Mouse (Mus musculus) limb, embryonic 14.5 days (tissue): ENCODE measurements around the gene Dnajc12. TPM values are rescaled to one million over a fixed set of nuclear protein-coding genes. Genes with fewer than 3 reads are reported as not detected.
"Not testable (repeated sequence)": the region's sequence is repeated elsewhere in the genome, so short reads cannot be mapped to it uniquely, and the experiment has no call there.

ENCODE experiments used
- ATAC-seq: fragments of 200-750 bp; cut with Nextera tagmentation; 2 replicates; pipeline ENCODE4 v1.8.0; 2017; ENCODE audit warnings: low read depth, moderate number of reproducible peaks, moderate TSS enrichment; ENCODE audit not compliant: low FRiP score
- DNase-seq: peaks from one replicate; pipeline ENCODE4 v3.0.0-alpha.2; 2015; ENCODE audit warnings: low spot score
- H3K27ac ChIP-seq: fragments of 300-500 bp; sonication (generic); replicated peaks from 2 replicates; pipeline ENCODE4 v1.5.1; 2014; ENCODE audit warnings: low read depth, mild to moderate bottlenecking, low read length, moderate library complexity, mixed read lengths
- H3K27me3 ChIP-seq: fragments of 300-500 bp; sonication (generic); 2 replicates; pipeline ENCODE4 v1.6.1; 2014; ENCODE audit warnings: low read length, mixed read lengths; ENCODE audit not compliant: control insufficient read depth, insufficient read depth
- H3K36me3 ChIP-seq: fragments of 300-500 bp; sonication (generic); 2 replicates; pipeline ENCODE4 v1.6.1; 2014; ENCODE audit warnings: mild to moderate bottlenecking, low read length, moderate library complexity, mixed read lengths; ENCODE audit not compliant: control insufficient read depth, insufficient read depth
- H3K4me1 ChIP-seq: fragments of 300-500 bp; sonication (generic); 2 replicates; pipeline ENCODE4 v1.6.1; 2014; ENCODE audit warnings: antibody characterized with exemption, low read length, mixed read lengths; ENCODE audit not compliant: control insufficient read depth, insufficient read depth
- H3K4me2 ChIP-seq: fragments of 300-500 bp; sonication (generic); replicated peaks from 2 replicates; pipeline ENCODE4 v1.6.1; 2014; ENCODE audit warnings: low read depth, mild to moderate bottlenecking, low read length, moderate library complexity; ENCODE audit not compliant: severe bottlenecking
- H3K4me3 ChIP-seq: fragments of 300-500 bp; sonication (generic); replicated peaks from 2 replicates; pipeline ENCODE4 v1.5.1; 2014; ENCODE audit warnings: low read length
- H3K9ac ChIP-seq: fragments of 300-500 bp; sonication (generic); 2 replicates; pipeline ENCODE4 v1.6.1; 2014; ENCODE audit warnings: mild to moderate bottlenecking, low read depth, low read length, moderate library complexity; ENCODE audit not compliant: severe bottlenecking
- H3K9me3 ChIP-seq: fragments of 300-500 bp; sonication (generic); 2 replicates; pipeline ENCODE4 v1.6.1; 2016; ENCODE audit warnings: low read length; ENCODE audit not compliant: control insufficient read depth
- POLR2A ChIP-seq: fragments of 200-500 bp; IDR thresholded peaks from 2 replicates; pipeline ENCODE4 v1.8.0; 2012; ENCODE audit warnings: inconsistent platforms, mild to moderate bottlenecking, moderate library complexity, borderline replicate concordance; ENCODE audit not compliant: insufficient read depth, insufficient read length; ENCODE audit errors: extremely low read depth
- WGBS: fragments of 180-500 bp; shearing (Covaris S2); extraction: QIAGEN DNeasy Blood & Tissue Kit; methylation state at CpG from one replicate; pipeline ENCODE4 v1.1.7; 2014; 5-methylcytosine and 5-hydroxymethylcytosine counted together
- polyA plus RNA-seq, 2 experiments: library from polyadenylated mRNA; depleted of rRNA in 1 of 2; stranded (reverse) in 1 of 2; unstranded in 1 of 2; fragments of >200 nt; fragmentation: Nextera tagmentation in 1 of 2; extraction: Ambion mirVana in 1 of 2; gene quantifications; 2 replicates each; pipeline versions ENCODE4 v1.2.1 to v1.2.3; 2012 to 2014

Dnajc12 gene
- polyA plus RNA-seq, 2 experiments, result 9.1 to 9.2 TPM

DNA sequence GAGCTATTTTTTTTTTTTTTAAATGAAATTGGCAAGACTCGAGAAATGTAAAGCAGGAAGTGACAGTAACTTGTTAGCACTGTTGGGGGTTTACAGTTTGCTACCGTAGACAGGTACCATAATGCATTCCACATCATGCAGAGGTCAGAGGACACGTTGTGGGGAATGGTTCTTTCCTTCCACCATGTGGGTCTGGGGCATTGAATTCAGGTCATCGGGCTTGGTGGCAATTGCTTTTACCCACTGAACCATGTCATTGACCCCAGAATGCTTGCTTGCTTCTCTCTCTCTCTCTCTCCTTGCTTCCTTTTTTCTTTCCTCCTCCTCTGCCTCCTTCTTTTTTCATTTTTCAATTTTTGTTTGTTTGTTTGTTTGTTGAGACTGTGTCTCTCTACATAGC, 6.7 kb downstream of the Dnajc12 start:
- H3K36me3 ChIP-seq, result no peaks in the 10 kb centered on the region
- H3K27ac ChIP-seq, result no peak overlapping the region
- no peaks in the 10 kb centered on the region for H3K27me3 ChIP-seq
- H3K4me2 ChIP-seq, result no peak overlapping the region
- DNase-seq (no peak), ATAC-seq (no peak)
- H3K4me3 ChIP-seq, result no peak overlapping the region
- no peak for TF ChIP-seq POLR2A
- H3K9ac ChIP-seq, result no peak overlapping the region
- WGBS, result 77% methylated on average over 4 of the region's 4 CpGs
- no peaks in the 10 kb centered on the region for H3K4me1 ChIP-seq
- no peaks in the 10 kb centered on the region for H3K9me3 ChIP-seq

DNA sequence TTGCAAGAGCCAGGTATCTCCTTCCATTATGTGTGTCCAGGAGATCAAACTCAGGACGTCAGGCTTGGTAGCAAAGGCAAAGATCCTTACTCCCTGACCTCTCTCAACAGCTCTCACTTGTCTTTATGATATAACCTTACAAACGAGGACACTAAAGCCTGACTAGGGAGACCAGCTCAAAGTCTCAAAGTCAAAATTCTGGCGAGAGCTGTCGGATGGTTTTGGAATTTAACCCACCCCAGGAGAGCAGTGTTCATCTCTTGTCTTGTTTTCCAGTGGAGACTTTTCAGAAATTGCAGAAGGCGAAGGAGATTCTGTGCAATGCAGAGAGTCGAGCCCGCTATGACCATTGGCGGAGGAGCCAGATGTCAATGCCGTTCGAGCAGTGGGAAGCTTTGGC, 14.7 kb downstream of the Dnajc12 start:
- ATAC-seq, result no peak
- no peaks in the 10 kb centered on the region for H3K36me3 ChIP-seq
- DNase-seq, result no peak
- no peaks in the 10 kb centered on the region for H3K4me1 ChIP-seq
- H3K9ac ChIP-seq, result no peak overlapping the region
- no peak overlapping the region for H3K4me3 ChIP-seq
- WGBS, result 92% methylated on average over 10 of the region's 10 CpGs
- no peak overlapping the region for H3K27ac ChIP-seq
- no peaks in the 10 kb centered on the region for H3K27me3 ChIP-seq
- no peak for TF ChIP-seq POLR2A
- H3K4me2 ChIP-seq, result no peak overlapping the region
- H3K9me3 ChIP-seq, result no peaks in the 10 kb centered on the region

DNA sequence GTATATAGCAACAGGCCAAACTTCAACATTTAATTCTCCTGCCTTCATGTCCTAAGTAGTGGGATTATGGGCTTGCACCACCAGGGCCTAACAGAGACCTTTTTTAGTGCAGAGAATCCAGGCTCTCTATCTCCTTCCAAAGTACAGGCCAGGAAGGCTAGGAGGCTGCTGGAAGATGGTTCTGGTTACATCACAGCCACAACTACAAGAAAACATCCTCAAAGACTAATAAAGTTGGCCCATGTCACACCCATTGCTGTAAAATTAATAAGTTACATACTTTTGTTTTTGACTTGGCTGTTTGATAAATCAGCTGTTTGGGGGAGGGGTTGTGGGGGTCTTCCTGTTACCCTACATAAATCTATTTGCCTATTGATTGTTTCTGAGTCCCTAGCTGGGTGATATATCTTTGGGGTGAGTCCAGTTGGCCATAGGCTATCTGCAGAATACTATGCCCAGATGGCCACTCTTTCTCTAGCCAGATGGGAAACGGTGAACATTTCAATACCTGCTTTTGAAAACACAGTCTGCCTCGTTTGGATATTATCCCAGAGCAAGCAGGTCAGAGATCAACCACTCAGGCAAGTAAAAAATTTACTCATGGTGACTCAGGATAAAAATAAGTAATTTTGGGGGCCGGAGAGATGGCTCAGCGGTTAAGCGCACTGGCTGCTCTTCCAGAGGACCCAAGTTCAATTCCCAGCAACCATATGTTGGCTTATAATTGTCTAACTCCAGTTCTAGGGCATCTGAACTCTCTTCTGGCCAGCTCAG, 20.7 kb downstream of the Dnajc12 start:
- no peak overlapping the region for H3K4me3 ChIP-seq
- H3K27me3 ChIP-seq, result no peaks in the 10 kb centered on the region
- 93% methylated on average over 5 of the region's 5 CpGs for WGBS
- DNase-seq (no peak), ATAC-seq (no peak)
- TF ChIP-seq POLR2A, result no peak
- no peak overlapping the region for H3K9ac ChIP-seq
- no peaks in the 10 kb centered on the region for H3K9me3 ChIP-seq
- H3K4me2 ChIP-seq, result no peak overlapping the region
- no peak overlapping the region for H3K27ac ChIP-seq
- no peaks in the 10 kb centered on the region for H3K4me1 ChIP-seq
- H3K36me3 ChIP-seq, result no peaks in the 10 kb centered on the region

DNA sequence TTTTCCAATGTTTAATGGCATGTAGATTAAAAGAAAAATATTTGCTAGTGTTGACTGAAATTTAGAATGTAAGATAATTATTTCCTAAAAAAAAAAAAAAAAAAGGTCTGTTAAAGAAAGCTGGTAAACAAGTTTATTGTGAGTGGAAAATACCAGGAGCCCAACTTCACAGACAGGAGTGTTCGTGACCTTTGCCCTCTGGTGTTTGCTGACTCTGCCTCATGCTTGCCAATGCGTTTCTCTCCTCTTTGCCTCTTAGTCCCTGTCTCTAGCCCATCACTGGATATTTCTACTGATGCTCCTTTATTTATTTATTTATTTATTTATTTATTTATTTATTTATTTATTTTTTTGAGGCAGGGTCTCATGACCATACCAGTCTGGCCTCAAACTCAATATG, 21.4 kb downstream of the Dnajc12 start:
- no peak for ATAC-seq
- Histone ChIP-seq H3K27ac (no peak overlapping the region), H3K4me2 (no peak overlapping the region), H3K9me3 (no peaks in the 10 kb centered on the region), H3K4me3 (no peak overlapping the region), H3K9ac (no peak overlapping the region), H3K36me3 (no peaks in the 10 kb centered on the region), H3K27me3 (no peaks in the 10 kb centered on the region), H3K4me1 (no peaks in the 10 kb centered on the region)
- WGBS, result 74% methylated on average over 2 of the region's 2 CpGs
- no peak for DNase-seq
- TF ChIP-seq POLR2A, result no peak

DNA sequence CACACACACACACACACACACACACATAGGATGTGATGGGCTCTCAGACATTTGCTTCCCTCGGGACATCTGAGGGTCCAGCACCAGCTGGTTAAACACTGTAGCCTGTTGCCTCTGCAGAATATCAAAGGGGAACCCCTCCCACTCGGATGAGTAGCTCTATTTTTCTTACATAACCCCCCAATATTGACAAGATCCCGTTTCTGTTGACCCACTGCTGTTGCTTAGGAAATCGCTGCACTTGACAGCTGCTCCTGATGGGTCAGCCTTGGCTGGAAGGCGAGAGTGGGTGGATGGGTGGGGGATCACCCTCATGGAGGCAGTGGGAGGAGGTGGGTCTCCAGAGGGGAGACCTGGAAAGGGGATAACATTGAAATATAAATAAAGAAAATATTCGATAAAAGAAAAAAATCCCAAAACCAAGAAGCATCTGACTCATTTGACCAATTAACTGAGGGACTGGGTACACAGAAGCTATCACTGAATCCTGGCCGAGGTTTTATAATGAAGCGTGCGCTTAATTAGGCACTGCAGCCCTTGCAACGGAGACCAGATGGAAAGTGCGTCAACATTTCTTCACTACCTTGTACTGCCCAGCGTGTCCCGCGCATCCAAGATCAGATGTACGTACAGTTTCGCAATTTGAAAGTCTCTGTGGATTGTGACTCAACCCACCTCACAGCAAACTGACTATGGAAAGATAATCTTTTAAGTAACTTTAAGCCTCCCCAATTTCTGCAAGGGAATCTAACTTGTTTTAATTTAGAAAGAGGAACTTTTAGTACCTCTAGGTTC, 28.1 kb downstream of the Dnajc12 start:
- H3K4me2 ChIP-seq, result no peak overlapping the region
- H3K9ac ChIP-seq, result no peak overlapping the region
- WGBS, result 58% methylated on average over 16 of the region's 16 CpGs
- ATAC-seq (no peak), DNase-seq (no peak)
- H3K4me3 ChIP-seq, result no peak overlapping the region
- H3K9me3 ChIP-seq, result no peaks in the 10 kb centered on the region
- no peak for TF ChIP-seq POLR2A
- H3K27me3 ChIP-seq, result no peaks in the 10 kb centered on the region
- no peaks in the 10 kb centered on the region for H3K4me1 ChIP-seq
- H3K36me3 ChIP-seq, result no peaks in the 10 kb centered on the region
- H3K27ac ChIP-seq, result no peak overlapping the region

DNA sequence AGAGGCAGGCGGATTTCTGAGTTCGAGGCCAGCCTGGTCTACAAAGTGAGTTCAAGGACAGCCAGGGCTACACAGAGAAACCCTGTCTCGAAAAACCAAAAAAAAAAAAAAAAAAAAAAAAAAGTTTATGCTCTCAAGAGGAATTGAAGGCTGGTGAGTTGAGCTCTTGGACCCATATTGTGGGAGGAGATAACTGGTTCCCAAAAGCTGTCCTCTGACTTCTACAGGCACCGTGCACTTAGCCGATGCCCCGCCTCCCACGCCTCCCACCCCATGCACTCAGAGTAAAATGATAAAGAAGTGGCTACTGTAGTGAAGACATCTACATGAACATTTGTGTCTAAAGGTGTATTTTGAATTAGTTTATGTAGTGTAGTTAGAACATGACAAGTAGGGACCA, 29.4 kb downstream of the Dnajc12 start:
- not testable (repeated sequence) for H3K4me1 ChIP-seq, H3K27me3 ChIP-seq, H3K9me3 ChIP-seq, H3K9ac ChIP-seq, DNase-seq, H3K36me3 ChIP-seq, H3K4me2 ChIP-seq, H3K4me3 ChIP-seq, H3K27ac ChIP-seq, ATAC-seq
- WGBS, result 98% methylated on average over 6 of the region's 7 CpGs
